In the genomic region with DNA sequence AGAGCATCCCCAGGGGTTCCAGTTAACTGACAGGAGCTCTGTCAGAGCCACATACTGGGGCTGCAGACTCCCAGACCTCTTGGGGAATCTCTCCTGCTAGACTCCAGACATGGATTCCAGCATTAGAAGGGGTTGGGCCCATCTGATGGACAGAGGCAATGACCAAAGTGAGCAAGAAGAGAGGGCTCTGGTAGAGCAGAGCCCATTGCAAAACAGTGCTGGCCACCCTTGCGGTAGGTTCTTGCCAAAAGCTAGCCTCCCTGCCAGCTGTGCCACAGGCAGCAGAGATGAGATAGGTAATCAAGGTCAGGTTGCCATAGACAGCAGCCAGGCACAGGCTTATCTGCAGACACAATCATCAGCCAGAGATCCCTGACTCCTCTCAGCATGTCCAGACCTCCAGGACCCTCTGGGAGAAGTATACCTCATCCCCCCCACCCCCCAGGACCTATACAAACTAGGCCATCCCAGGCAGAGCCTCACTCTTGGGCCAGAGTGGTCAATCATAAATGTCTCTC, we compare ENCODE assay signal across 21 mouse cellular contexts.
DNase-seq lines count a peak whose midpoint lies in the region; ATAC-seq lines count a peak whose summit lies in the region.
"Had no signal": no experiment of that assay in that cellular context is flagged by ENCODE, and none has a peak within 500 bp of the region (broad histone marks: within the 10 kb centered on the region; RNA-seq: fewer than 3 reads in every experiment).

No protein-coding gene starts in this region.

- peak overlapping the region; percentile 40 for H3K27ac ChIP-seq in hindbrain, embryonic 15.5 days (replicated peaks)
- H3K27ac ChIP-seq in hindbrain, embryonic 12.5 days: no peak overlapping the region; the same call in 1 of the 2 replicates
- H3K27ac ChIP-seq in midbrain, embryonic 15.5 days: 0 out of 2 replicates have a peak overlapping the region, but pooled peaks have one; percentile 34
- no peak overlapping the region for H3K27ac ChIP-seq in midbrain, embryonic 13.5 days
- H3K27ac ChIP-seq: embryonic facial prominence, embryonic 13.5 days; intestine, embryonic 15.5 days; layer of hippocampus, adult 2 months; limb, embryonic 13.5 days; liver, embryonic 14.5 days; neural tube, embryonic 15.5 days had no signal

- H3K9ac ChIP-seq in hindbrain, embryonic 15.5 days: no peak overlapping the region
- no peak overlapping the region for H3K9ac ChIP-seq in hindbrain, embryonic 12.5 days
- H3K9ac ChIP-seq in midbrain, embryonic 15.5 days: no peak overlapping the region
- H3K9ac ChIP-seq in midbrain, embryonic 13.5 days (replicated peaks): no peak overlapping the region
- H3K9ac ChIP-seq: embryonic facial prominence, embryonic 13.5 days; forebrain, postnatal 0 days; intestine, embryonic 15.5 days; limb, embryonic 13.5 days; liver, embryonic 14.5 days; lung, embryonic 14.5 days; neural tube, embryonic 15.5 days had no signal

- peaks cover 38% of the 10 kb centered on the region for H3K4me1 ChIP-seq in hindbrain, embryonic 15.5 days (replicated peaks)
- peaks cover 30% of the 10 kb centered on the region for H3K4me1 ChIP-seq in hindbrain, embryonic 12.5 days
- peaks cover 41% of the 10 kb centered on the region for H3K4me1 ChIP-seq in midbrain, embryonic 15.5 days
- peaks cover 45% of the 10 kb centered on the region for H3K4me1 ChIP-seq in midbrain, embryonic 13.5 days (replicated peaks)
- H3K4me1 ChIP-seq: embryonic facial prominence, embryonic 13.5 days; intestine, embryonic 15.5 days had no signal

- no peaks in the 10 kb centered on the region for H3K36me3 ChIP-seq in hindbrain, embryonic 15.5 days
- no peaks in the 10 kb centered on the region for H3K36me3 ChIP-seq in hindbrain, embryonic 12.5 days
- no peaks in the 10 kb centered on the region for H3K36me3 ChIP-seq in midbrain, embryonic 15.5 days (replicated peaks)
- H3K36me3 ChIP-seq in midbrain, embryonic 13.5 days: no peaks in the 10 kb centered on the region
- H3K36me3 ChIP-seq: embryonic facial prominence, embryonic 13.5 days; intestine, embryonic 15.5 days; limb, embryonic 13.5 days; neural tube, embryonic 15.5 days had no signal

- H3K4me3 ChIP-seq in hindbrain, embryonic 15.5 days: no peak overlapping the region
- no peak overlapping the region for H3K4me3 ChIP-seq in hindbrain, embryonic 12.5 days
- no peak overlapping the region for H3K4me3 ChIP-seq in midbrain, embryonic 15.5 days
- H3K4me3 ChIP-seq in midbrain, embryonic 13.5 days (replicated peaks): no peak overlapping the region
- H3K4me3 ChIP-seq: embryonic facial prominence, embryonic 13.5 days; intestine, embryonic 15.5 days; layer of hippocampus, adult 2 months; limb, embryonic 13.5 days; neural tube, embryonic 15.5 days had no signal

- no peaks in the 10 kb centered on the region for H3K9me3 ChIP-seq in hindbrain, embryonic 15.5 days
- no peaks in the 10 kb centered on the region for H3K9me3 ChIP-seq in hindbrain, embryonic 12.5 days (replicated peaks)
- H3K9me3 ChIP-seq in midbrain, embryonic 15.5 days: no peaks in the 10 kb centered on the region
- H3K9me3 ChIP-seq in midbrain, embryonic 13.5 days: peaks cover 5% of the 10 kb centered on the region; the same call in 1 of the 2 replicates
- H3K9me3 ChIP-seq: embryonic facial prominence, embryonic 13.5 days; intestine, embryonic 15.5 days; limb, embryonic 13.5 days; neural tube, embryonic 15.5 days had no signal

- H3K4me2 ChIP-seq in hindbrain, embryonic 15.5 days: no peak overlapping the region
- no peak overlapping the region for H3K4me2 ChIP-seq in hindbrain, embryonic 12.5 days (replicated peaks)
- H3K4me2 ChIP-seq in midbrain, embryonic 15.5 days: no peak overlapping the region
- H3K4me2 ChIP-seq in midbrain, embryonic 13.5 days (replicated peaks): no peak overlapping the region
- H3K4me2 ChIP-seq: embryonic facial prominence, embryonic 13.5 days; heart, embryonic 11.5 days; intestine, embryonic 15.5 days; limb, embryonic 13.5 days; lung, embryonic 14.5 days; neural tube, embryonic 15.5 days had no signal

- ATAC-seq in hindbrain, embryonic 15.5 days (ENCODE audit: low FRiP score, low read depth): no peak
- ATAC-seq in hindbrain, embryonic 12.5 days (ENCODE audit: low FRiP score): no peak
- no peak for ATAC-seq in midbrain, embryonic 15.5 days (replicated peaks)
- ATAC-seq in midbrain, embryonic 13.5 days: no peak
- ATAC-seq: intestine, embryonic 15.5 days; Patski had no signal

- no peaks in the 10 kb centered on the region for H3K27me3 ChIP-seq in hindbrain, embryonic 15.5 days
- 0 out of 2 replicates have a peak, but pooled peaks cover 2% of the 10 kb centered on the region for H3K27me3 ChIP-seq in hindbrain, embryonic 12.5 days
- no peaks in the 10 kb centered on the region for H3K27me3 ChIP-seq in midbrain, embryonic 15.5 days (replicated peaks)
- peaks cover 2% of the 10 kb centered on the region; the same call in 1 of the 2 replicates for H3K27me3 ChIP-seq in midbrain, embryonic 13.5 days
- H3K27me3 ChIP-seq: embryonic facial prominence, embryonic 13.5 days; intestine, embryonic 15.5 days; limb, embryonic 13.5 days; neural tube, embryonic 15.5 days; Patski had no signal

- peak; percentile 67 for DNase-seq in adrenal gland, postnatal 10 days
- DNase-seq in adrenal gland, postnatal 4 days (ENCODE audit: low spot score in 2 of 2): no peak
- peak; percentile 13 for DNase-seq in skeletal muscle tissue, adult 2 months (ENCODE audit: low read depth, low spot score)
- DNase-seq: cerebellum, adult 18-20 months; forebrain, postnatal 0 days; heart, adult 18-20 months; heart, postnatal 4 days; lung, postnatal 14 days had no signal

- WGBS in hindbrain, embryonic 15.5 days: 71% methylated on average over 1 of the region's 1 CpGs
- 95% methylated on average over 1 of the region's 1 CpGs for WGBS in hindbrain, embryonic 12.5 days
- WGBS in midbrain, embryonic 15.5 days: 87% methylated on average over 1 of the region's 1 CpGs
- 72% methylated on average over 1 of the region's 1 CpGs for WGBS in midbrain, embryonic 13.5 days

Comparison
In these comparisons a context has a peak if more than half of its experiments do, and no peak if none do; other contexts are left out.
1. DNase-seq: peak in adrenal gland, postnatal 10 days (single experiment) and skeletal muscle tissue, adult 2 months (single experiment); none in adrenal gland, postnatal 4 days (0 of 2).
2. H3K27ac ChIP-seq: peak in hindbrain, embryonic 15.5 days (single experiment) and midbrain, embryonic 15.5 days (single experiment); none in hindbrain, embryonic 12.5 days (single experiment) and midbrain, embryonic 13.5 days (single experiment).